Mouse (Mus musculus) lung, adult 18-20 months (tissue): Measurements from ENCODE around the gene Zfp593.
"Not testable (repeated sequence)": the region's sequence is repeated elsewhere in the genome, so short reads cannot be mapped to it uniquely, and the experiment has no call there.

Experiments
- DNase-seq, 2 experiments: peaks; one replicate each; pipeline ENCODE4 v3.0.0; 2022; ENCODE audit warnings: mixed read lengths in 2 of 2

Zfp593 gene

GRCm38 (mm10) chr4:134245148-134245843 is at the start of gene Zfp593:
Gene Zfp593 (minus strand): TSS chr4:134245592.
- DNase-seq = peak; percentile 93 to 95

DNA sequence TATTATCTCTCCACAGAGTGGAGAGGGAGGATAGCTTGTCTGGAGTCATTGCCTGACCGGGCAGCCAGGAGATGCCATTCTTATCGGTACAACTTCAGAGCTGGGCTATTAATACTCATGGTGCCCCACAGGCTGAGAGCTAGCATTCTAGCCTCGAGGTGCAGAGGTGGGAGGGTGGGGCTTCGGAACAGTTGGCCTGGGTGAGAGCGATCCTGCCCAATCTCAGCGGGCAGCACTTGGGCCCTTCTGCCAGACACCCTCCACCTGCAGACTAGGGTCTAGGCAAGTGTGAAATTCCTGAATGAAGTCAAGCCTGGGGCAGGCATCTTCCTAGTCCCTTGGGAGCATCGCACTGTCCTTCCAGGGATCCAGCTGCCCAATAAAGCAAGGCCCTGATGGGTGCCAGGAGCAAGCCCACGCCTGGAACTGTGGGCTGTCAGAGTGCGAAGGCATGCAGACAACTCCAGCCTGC is 48.3 kb upstream of the Zfp593 start:
- no peak for DNase-seq

GRCm38 (mm10) chr4:134293061-134293691 is 47.8 kb upstream of the Zfp593 start:
- DNase-seq = no peak

- DNase-seq = peak; percentile 55 to 64
Observed at GRCm38 (mm10) chr4:134292067-134292466, 46.7 kb upstream of the Zfp593 start.

GRCm38 (mm10) chr4:134288397-134289256 is 43.2 kb upstream of the Zfp593 start:
- DNase-seq = no peak

DNA sequence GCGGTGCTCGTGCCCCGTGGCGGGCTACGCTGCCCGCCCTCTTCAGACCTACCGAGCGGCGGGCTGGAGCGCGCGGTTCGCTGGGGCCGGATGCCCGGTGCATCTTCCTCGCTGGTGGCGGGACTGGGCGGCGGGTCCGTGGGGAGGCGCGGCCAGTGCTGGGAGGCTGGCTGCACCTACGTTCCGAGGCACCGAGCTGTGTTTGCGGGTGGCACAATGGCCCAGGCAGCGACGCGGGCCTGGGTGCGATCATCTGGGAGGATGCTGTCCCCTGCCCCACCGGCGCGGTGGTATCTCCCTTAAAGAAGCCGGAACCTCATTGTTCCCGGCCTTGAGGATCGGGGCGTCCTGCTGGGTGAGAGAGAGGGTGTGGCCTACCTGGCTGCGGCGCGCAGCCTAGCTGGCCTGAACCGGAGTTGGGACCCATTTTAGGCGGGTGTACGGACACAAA is 42.2 kb upstream of the Zfp593 start, which contains the start of gene Pdik1l:
Gene Pdik1l, minus strand, starts transcription at position 321 of the 451 bp plus-strand sequence.
- peak; percentile 76 to 80 for DNase-seq

GRCm38 (mm10) chr4:134287168-134287564 is 41.8 kb upstream of the Zfp593 start:
- DNase-seq = peak; percentile 92 to 93

GRCm38 (mm10) chr4:134286226-134287167 is 41.1 kb upstream of the Zfp593 start:
- DNase-seq = peak in 1 of 2 experiments; percentile 23

- DNase-seq = no peak
Observed at GRCm38 (mm10) chr4:134284942-134285341, 39.5 kb upstream of the Zfp593 start.

- DNase-seq = peak; percentile 38 to 54
Observed at GRCm38 (mm10) chr4:134273417-134274345, 28.3 kb upstream of the Zfp593 start.

DNA sequence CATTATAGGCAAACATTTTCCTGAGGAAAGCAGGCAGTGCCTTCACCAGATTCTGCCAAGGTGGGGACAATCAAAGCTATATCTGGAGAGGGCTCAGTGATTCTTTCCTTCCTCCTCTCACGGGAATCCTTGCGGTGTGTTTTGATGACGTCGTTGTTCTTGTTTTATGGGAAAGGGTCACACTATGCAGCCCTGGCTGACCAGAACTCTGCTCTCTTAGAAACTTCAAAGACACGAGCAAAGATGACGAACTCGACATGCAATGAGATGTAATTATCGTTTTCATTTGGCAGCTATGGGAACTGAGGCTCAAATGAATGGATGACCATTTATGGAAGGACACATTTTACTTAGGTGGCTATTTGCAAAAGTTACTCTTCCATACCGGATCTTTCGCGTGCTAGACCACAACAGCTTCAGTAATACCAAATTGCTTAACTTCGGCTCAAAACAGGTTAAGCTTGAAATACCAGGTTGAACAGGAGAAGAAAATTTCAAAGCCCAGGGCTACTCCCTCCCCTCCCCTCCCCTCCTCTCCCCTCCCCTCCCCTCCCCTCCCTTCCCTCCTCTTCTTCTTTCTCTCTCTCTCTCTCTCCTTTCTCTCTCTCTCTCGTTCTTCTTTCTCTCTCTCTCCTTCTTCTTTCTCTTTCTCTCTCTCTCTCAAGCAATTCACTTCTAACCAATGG is 27.5 kb upstream of the Zfp593 start:
- no peak for DNase-seq

DNA sequence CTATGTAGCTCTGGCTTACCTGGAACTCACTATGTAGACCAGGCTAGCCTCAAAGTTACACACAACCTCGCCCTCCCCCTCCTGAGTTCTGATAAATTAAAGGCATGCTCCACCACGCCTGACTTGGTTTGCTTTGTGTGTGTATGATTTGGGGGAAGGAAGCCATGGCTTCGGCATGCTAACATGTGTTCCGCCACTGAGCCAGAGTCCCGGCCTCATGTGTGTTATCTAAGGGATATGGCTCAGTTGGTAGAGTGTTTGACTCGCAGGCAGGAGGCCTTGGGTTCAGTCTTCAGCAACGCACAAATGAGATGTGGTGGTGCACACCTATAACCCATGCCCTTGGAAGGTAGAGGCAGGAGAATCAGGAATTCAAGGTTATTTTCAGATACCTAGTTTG is 26.6 kb upstream of the Zfp593 start:
- DNase-seq = no peak

DNA sequence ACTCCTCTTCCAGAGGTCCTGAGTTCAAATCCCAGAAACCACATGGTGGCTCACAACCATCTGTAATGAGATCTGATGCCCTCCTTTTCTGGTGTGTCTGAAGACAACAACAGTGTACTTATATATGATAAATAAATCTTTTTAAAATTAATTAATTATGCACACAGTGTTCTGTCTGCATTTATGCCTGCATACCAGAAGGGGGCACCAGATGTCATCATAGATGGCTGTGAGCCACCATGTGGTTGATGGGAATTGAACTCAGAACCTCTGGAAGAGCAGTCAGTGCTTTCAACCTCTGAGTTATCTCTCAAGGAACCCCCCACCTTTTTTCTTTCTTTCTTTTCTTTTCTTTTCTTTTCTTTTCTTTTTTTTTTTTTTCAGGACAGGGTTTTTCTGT is 24.2 kb upstream of the Zfp593 start:
- DNase-seq = not testable (repeated sequence)

DNA sequence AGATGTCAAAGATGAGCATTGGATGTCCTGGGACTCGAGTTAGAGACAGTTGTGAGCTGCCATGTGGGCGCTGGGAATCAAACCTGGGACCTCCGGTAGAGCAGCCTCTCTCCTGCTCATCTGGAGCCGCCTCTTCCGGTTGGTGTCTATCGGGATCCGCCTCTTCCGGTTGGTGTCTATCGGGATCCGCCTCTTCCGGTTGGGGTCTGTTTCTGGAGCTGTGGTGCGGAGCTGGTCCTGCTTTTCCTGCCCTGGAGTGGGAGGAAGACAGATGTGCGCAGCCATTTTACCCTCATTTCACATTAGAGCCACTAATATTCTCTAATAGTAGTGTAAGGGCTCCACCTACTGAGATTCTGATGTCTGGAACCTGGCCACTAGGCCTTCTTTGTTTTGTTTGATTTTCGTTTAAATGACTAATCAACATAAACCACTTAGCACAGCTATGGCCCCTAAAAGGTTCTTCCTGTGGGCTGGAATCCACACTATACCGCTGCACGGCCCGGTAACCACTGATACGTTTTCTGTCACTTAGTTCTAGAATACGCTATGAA is 22.8 kb upstream of the Zfp593 start:
- DNase-seq = no peak

DNA sequence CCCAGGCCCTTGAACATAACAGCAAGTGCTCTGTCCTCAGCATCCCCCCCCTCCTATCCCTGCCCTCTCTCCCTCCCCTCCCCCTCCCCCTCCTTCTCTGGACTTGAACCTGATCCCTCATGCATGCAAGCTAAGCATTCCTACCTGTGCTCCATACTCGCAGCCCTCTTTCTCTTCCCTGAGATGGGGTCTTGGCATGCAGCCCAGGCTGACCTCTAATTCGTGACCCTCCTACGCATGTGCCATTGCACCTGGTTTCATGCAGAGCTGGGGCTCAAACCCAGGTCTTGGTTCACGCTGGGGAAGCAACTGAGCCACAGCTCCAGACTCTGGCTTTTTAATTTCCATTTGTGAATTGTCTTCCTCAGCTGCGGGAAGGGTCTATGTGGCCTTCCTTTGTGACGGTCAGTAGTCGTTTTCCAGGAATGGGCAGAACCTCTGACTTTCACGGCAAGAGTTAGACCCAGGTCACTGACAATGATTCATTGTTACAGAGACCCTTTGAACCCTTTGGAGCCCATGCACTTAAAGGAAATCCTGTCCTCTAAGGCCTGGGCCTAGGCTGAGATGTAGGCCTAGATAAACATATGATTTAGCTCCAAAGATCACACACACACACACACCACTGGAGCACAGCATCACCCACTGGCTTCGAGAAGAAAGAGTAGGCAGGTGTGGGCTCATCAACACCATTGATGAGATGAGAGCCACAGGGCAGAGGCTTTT is 20.6 kb upstream of the Zfp593 start:
- DNase-seq = no peak

DNA sequence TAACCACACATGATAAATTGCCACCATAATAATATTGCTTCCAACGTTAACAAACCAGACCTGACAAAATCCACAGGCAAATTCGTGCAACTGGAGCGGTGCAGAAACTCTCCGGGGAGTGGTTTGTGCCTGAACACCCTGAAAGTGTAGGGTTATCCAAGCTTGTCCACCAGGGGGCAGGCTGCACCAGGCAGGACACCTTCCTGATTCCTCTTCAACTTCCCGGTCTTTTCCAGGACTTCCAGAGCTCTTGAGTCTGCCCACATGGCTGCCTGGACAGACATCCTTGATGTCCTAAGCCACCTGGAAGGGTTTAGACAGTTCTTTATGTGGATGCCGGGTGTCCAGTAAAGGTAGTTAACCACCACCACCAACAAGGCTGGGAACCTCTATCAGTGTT is 17.8 kb upstream of the Zfp593 start:
- DNase-seq = peak; percentile 48 to 71

DNA sequence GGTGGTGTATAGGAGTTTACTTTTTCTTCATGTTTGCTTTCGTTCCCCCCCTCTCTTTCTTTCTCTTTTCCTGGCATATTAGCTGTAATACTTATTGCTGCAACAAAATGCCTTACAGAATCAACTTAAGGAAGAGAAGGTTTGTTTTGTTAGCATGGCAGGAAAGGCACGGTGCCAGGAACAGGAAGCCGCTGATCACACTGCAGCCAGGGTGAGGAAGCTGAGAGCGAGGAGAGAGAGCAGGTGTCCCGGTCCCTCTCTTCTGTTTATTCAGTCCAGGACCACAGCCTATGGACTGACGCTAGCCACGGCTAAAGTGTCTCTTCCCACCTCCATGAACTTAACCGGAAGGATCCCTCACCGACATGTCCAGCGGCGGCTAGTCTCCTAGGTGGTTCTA is 13.0 kb upstream of the Zfp593 start:
- DNase-seq = peak; percentile 34 to 46

DNA sequence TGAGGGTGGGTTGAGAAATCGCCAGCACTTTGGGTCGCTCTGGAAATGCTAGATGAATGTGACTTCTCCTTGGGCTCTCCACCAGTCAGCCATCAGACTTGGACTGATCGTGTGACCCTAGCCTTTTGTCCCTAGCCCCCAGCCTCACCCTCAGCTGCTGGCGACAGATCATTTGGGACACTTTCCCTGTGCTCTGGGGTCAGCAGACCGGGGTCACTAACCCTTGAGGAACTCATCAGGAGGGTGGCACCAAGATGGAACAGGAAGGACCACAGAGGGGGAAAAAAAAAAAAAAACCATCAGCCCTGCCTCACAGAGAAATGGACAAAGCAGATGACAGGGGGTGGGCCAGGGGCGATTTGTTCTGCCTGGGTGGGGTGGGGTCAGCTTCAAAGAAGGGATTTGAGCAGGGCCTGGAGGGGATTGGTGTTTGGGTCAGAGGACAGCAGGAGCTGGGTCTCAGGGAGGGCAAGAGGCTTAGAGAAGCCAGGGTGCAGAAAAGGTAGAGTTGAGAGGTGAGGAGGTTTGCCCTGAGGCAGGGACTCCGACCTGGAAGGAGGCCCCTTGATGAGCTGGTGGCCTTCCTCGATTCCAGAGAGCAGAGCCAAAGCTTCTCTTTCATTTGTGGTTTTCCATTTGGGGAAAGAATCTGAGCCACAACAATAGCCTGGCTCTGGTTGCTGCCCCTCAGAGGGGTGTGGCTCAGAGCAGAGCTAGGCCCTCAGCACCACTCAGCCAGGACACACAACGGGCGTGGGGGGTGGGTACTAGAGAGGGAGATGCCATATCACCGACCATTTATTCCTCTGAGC is 12.0 kb upstream of the Zfp593 start:
- DNase-seq = no peak
